Mouse (Mus musculus) embryo, embryonic 11.5 days (tissue): Measurements from ENCODE around the gene Dpp4.

Experiments
- DNase-seq: peaks from one replicate; pipeline ENCODE4 v3.0.0-alpha.2; 2012; ENCODE audit warnings: low read depth, low spot score

Dpp4 gene

GRCm38 (mm10) chr2:62412081-62412821, at the start of gene Dpp4:
TSS of gene Dpp4 (minus strand) at chr2:62412231.
- DNase-seq = no peak

- DNase-seq = no peak
Measured at GRCm38 (mm10) chr2:62460815-62461450, 48.9 kb upstream of the Dpp4 start.

- no peak for DNase-seq
Measured at GRCm38 (mm10) chr2:62460231-62460710, 48.2 kb upstream of the Dpp4 start.

- DNase-seq = no peak
Measured at GRCm38 (mm10) chr2:62459241-62460174, 47.5 kb upstream of the Dpp4 start.

GRCm38 (mm10) chr2:62458070-62458469, 46.0 kb upstream of the Dpp4 start:
- DNase-seq = peak; percentile 19

GRCm38 (mm10) chr2:62454991-62455390, 43.0 kb upstream of the Dpp4 start:
- no peak for DNase-seq

GRCm38 (mm10) chr2:62454033-62454432, 42.0 kb upstream of the Dpp4 start:
- DNase-seq = no peak

GRCm38 (mm10) chr2:62450364-62450763, 38.3 kb upstream of the Dpp4 start:
- no peak for DNase-seq

GRCm38 (mm10) chr2:62449692-62450346, 37.8 kb upstream of the Dpp4 start:
- DNase-seq = no peak

- DNase-seq = no peak
Measured at GRCm38 (mm10) chr2:62440802-62441544, 28.9 kb upstream of the Dpp4 start.

- no peak for DNase-seq
Measured at GRCm38 (mm10) chr2:62440083-62440482, 28.1 kb upstream of the Dpp4 start.

GRCm38 (mm10) chr2:62431245-62431795, 19.3 kb upstream of the Dpp4 start:
- no peak for DNase-seq

GRCm38 (mm10) chr2:62425941-62426340, 13.9 kb upstream of the Dpp4 start:
- no peak for DNase-seq

GRCm38 (mm10) chr2:62423343-62423776, 11.3 kb upstream of the Dpp4 start:
- DNase-seq = no peak

- no peak for DNase-seq
Measured at GRCm38 (mm10) chr2:62422515-62423342, 10.7 kb upstream of the Dpp4 start.

- DNase-seq = no peak
Measured at GRCm38 (mm10) chr2:62421229-62421628, 9.2 kb upstream of the Dpp4 start.

GRCm38 (mm10) chr2:62420045-62420444, 8.0 kb upstream of the Dpp4 start:
- no peak for DNase-seq

- no peak for DNase-seq
Measured at GRCm38 (mm10) chr2:62417233-62417632, 5.2 kb upstream of the Dpp4 start.
